Mouse (Mus musculus) olfactory bulb, adult 2 months (tissue): Measurements from ENCODE around the gene Cldn9. TPM values are rescaled to one million over a fixed set of nuclear protein-coding genes. Genes with fewer than 3 reads are reported as not detected.

Source experiments
- H3K27ac ChIP-seq: fragments of 200-500 bp; 2 replicates; pipeline ENCODE4 v1.5.1; 2012; ENCODE audit warnings: low read depth, low read length; ENCODE audit not compliant: insufficient read depth
- H3K4me1 ChIP-seq: fragments of 200-500 bp; 2 replicates; pipeline ENCODE4 v1.6.1; 2012; ENCODE audit warnings: low read length; ENCODE audit not compliant: control insufficient read depth, insufficient read depth
- H3K4me3 ChIP-seq: fragments of 200-500 bp; 2 replicates; pipeline ENCODE4 v1.5.1; 2012; ENCODE audit warnings: mild to moderate bottlenecking, low read depth, low read length, moderate library complexity; ENCODE audit not compliant: insufficient read depth
- CTCF ChIP-seq: fragments of 200-500 bp; IDR thresholded peaks from 2 replicates; pipeline ENCODE4 v1.5.1; 2012; ENCODE audit warnings: low read depth, mild to moderate bottlenecking, low read length, moderate library complexity; ENCODE audit not compliant: insufficient read depth
- POLR2A ChIP-seq: fragments of 200-500 bp; IDR thresholded peaks from 2 replicates; pipeline ENCODE4 v1.6.1; 2012; ENCODE audit warnings: mild to moderate bottlenecking, low read depth, low read length, moderate library complexity; ENCODE audit not compliant: insufficient read depth
- WGBS: fragments of 180-500 bp; shearing (Covaris S2); methylation state at CpG from one replicate; pipeline ENCODE4 v1.1.7; 2018; 5-methylcytosine and 5-hydroxymethylcytosine counted together
- polyA plus RNA-seq: library from polyadenylated mRNA; stranded (reverse); fragments of >200 nt; gene quantifications from 2 replicates; pipeline ENCODE4 v1.2.4, GENCODE M21; 2012; ENCODE audit warnings: low replicate concordance; ENCODE audit not compliant: missing spikeins, insufficient read depth, insufficient read length

The Cldn9 gene
- polyA plus RNA-seq, 1 experiment = not detected

DNA sequence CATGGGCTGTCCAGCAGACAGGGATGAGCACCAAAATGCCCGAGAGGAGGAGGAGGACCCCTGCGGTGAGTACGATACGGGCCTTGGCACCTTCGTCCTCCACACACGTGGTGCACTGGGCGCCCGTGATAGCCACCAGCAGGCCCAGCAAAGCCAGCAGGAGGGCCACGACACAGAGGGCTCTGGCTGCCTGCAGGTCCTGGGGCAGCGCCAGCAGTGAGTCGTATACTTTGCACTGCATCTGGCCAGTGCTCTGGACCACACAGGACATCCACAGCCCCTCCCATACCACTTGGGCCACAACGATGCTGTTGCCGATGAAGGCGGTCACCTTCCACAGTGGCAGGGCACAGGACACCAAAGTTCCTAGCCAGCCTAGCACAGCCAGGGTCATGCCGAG is 600 bp downstream of the Cldn9 start:
- WGBS = 34% methylated on average over 15 of the region's 15 CpGs

DNA sequence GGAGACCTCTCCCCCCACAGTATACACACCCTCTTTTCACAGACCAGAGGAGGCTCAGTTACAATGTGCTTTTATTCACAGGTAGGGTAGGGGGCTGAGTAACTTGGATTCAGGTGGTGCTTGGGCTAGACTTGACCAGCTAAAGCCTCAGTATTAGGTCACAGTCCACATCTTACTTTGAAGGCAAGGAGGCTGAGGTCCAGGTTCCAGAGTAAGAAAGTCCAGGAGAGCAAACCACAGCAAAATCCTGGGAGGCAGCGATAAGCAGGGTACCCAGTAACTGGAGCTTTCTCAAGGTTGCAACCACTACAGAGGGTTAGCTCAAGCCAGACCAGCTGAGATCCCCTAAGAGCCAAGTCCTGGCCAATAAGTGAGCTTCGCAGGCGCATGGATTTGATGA is 1.3 kb downstream of the Cldn9 start:
- 85% methylated on average over 3 of the region's 3 CpGs for WGBS
- H3K4me1 ChIP-seq = peaks cover 8% of the 10 kb centered on the region; the same call in 1 of the 2 replicates
- TF ChIP-seq CTCF (no peak), POLR2A (no peak)
- no peak overlapping the region for H3K4me3 ChIP-seq
- no peak overlapping the region for H3K27ac ChIP-seq

More for the DNA sequence above, 600 bp downstream of the Cldn9 start:
- H3K4me3 ChIP-seq = no peak overlapping the region
- peaks cover 8% of the 10 kb centered on the region; the same call in 1 of the 2 replicates for H3K4me1 ChIP-seq
- TF ChIP-seq POLR2A (no peak), CTCF (no peak)
- H3K27ac ChIP-seq = no peak overlapping the region

DNA sequence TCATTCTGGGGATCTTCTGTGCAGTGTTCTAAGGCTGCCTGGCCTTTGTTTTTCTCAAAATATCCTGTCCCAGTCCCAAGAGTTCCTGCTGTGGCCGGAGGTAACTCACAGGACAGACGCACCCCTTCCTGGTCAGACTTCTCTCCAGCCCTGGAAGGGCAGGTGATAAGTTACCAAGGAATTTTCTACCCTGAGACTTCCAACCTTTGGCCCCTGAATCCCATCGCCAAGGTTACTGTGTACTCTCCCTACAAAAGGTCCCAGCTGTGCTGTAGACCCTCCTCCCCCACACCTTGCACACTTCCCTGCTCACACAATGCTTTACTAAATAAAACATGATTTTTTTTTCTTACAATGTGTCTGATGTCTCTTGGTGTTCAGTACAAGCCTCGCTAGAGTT is 1.7 kb downstream of the Cldn9 start:
- H3K4me1 ChIP-seq = peaks cover 8% of the 10 kb centered on the region; the same call in 1 of the 2 replicates
- H3K27ac ChIP-seq = no peak overlapping the region
- 69% methylated on average over 4 of the region's 4 CpGs for WGBS
- TF ChIP-seq POLR2A (no peak), CTCF (no peak)
- no peak overlapping the region for H3K4me3 ChIP-seq

DNA sequence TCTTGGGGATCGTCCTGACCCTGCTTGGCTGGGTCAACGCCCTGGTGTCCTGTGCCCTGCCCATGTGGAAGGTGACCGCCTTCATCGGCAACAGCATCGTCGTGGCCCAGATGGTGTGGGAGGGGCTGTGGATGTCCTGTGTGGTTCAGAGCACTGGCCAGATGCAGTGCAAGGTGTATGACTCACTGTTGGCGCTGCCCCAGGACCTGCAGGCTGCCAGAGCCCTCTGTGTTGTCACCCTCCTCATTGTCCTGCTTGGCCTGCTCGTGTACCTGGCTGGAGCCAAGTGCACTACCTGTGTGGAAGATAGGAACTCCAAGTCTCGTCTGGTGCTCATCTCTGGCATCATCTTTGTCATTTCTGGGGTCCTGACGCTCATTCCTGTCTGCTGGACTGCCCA is 2.7 kb downstream of the Cldn9 start:
- TF ChIP-seq CTCF = no peak
- no peak for TF ChIP-seq POLR2A
- Histone ChIP-seq H3K4me3 (no peak overlapping the region), H3K4me1 (peaks cover 17% of the 10 kb centered on the region; the same call in 1 of the 2 replicates), H3K27ac (no peak overlapping the region)
- WGBS = 77% methylated on average over 10 of the region's 10 CpGs

DNA sequence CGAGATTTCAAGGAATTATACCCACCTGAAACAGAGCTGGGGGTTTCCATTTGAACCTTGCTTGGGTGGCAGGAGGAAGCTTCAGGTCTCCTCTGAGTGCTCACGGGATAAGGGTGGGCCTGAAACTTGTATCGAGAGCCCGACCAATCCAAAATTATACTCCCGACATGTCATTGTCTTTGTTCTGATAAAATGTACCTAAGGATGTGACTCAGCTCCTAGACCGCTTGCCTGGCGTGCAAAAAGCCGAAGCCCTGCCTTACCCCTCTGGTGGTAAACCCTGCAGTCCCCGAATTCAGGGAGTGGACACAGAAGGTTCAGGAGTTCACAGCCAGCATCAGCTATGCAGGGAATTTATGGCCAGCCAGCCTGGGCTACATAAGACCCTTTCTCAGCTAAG is 3.5 kb downstream of the Cldn9 start:
- H3K4me1 ChIP-seq = peaks cover 24% of the 10 kb centered on the region
- TF ChIP-seq POLR2A = no peak
- no peak for TF ChIP-seq CTCF
- 85% methylated on average over 9 of the region's 9 CpGs for WGBS
- no peak overlapping the region for H3K27ac ChIP-seq
- H3K4me3 ChIP-seq = no peak overlapping the region

DNA sequence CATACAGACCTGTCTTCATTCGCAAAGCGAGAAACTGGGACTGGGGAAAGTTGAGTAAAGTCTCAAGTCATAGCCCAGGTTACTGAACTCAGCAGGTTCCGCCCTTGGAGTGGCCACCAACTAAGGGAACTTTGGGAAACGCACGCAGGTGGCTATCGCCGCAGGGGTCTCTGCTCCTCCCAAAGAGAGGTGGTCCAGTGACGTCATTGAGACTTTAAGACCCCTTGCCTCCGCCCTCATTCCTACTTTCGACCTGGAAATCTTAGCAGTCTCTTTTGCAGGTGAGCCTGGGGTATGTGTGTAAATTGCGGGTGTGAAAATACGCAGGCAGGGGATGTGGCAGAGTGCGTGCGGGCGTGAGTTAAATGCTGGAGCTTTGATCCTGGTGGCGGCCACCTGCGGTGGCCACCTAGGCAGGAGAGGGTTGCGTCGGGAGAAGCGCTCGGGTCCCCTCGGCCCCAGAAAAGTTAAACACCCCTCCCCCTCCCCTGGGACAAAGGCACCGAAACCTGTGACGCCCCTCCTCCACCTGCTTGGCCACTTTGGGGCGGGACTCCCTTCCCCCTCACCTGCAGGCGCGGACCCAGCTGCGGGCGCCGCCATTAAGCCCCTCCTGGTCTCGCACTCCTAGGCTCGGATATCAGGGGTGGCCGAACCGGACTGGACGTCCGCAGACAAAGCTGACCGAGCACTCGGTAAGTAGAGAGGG is 4.5 kb downstream of the Cldn9 start, which contains the start of gene Cldn6:
Gene Cldn6 (plus strand): TSS at position 123 of the 709 bp plus-strand sequence.
- Histone ChIP-seq H3K4me1 (peaks cover 35% of the 10 kb centered on the region), H3K4me3 (no peak within 1 kb of the TSS), H3K27ac (no peak within 1 kb of the TSS)
- 5% methylated on average over 38 of the region's 38 CpGs for WGBS
- TF ChIP-seq POLR2A (no peak), CTCF (no peak)

DNA sequence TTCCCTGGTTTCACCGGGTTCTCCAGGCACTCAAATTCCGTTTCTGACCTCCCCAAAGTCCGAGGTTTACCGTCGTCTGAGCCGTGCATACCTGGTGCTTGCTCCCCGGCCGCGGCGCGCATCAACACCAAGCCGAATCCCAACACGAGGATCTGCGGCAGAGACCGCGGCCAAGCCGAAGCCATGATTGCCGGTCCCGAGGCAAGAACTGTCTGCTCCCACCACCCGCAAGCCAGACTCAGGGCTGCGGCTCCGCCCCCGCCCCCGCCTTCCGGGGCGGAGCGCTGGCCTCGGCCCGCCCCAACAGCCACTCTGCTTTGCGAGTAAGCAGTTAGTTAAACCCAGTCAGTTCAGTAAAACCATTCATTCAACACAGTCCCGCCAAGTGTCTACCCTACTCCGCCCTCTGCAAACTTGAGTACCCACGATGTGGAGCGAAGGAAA is 6.6 kb downstream of the Cldn9 start, which contains the start of gene Tnfrsf12a:
Gene Tnfrsf12a (minus strand): TSS at position 233 of the 444 bp plus-strand sequence.
- no peak for TF ChIP-seq CTCF
- peak; percentile 68 for TF ChIP-seq POLR2A
- Histone ChIP-seq H3K4me1 (peaks cover 39% of the 10 kb centered on the region), H3K4me3 (peak within 1 kb of the TSS; percentile 63), H3K27ac (no peak within 1 kb of the TSS)
- under 1% methylated on average over 34 of the region's 34 CpGs for WGBS

DNA sequence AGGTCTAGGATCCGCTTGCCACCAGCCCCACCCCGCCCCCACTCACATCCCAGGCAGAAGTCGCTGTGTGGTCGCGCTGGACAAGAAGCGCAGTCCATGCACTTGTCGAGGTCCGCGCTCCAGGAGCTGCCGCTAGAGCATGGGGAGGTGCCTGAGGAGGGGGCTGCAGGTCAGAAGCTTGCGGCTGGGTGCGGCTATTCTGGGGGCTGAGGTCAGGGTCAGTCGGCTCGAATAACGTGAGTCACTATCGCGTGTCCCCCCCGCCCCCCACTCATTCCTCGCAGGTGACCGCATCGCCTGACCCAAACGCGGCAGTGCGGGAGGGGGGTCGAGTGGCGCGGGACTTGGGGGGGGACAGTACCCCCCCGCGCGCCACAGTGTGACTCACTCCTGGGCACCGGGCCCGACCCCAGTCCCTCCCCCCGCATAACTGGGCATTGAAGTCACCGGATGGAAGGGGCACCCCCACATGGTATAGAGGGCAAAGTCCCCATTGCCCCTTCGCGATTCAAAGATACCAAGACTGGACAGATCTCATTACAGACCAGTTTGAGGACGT is 7.3 kb downstream of the Cldn9 start:
- WGBS = 2% methylated on average over 37 of the region's 37 CpGs
- TF ChIP-seq CTCF (no peak), POLR2A (no peak)
- Histone ChIP-seq H3K27ac (no peak overlapping the region), H3K4me3 (peak overlapping the region; percentile 63), H3K4me1 (peaks cover 39% of the 10 kb centered on the region)
